ENCODE assay signal across 8 mouse cellular contexts in the genomic region with DNA sequence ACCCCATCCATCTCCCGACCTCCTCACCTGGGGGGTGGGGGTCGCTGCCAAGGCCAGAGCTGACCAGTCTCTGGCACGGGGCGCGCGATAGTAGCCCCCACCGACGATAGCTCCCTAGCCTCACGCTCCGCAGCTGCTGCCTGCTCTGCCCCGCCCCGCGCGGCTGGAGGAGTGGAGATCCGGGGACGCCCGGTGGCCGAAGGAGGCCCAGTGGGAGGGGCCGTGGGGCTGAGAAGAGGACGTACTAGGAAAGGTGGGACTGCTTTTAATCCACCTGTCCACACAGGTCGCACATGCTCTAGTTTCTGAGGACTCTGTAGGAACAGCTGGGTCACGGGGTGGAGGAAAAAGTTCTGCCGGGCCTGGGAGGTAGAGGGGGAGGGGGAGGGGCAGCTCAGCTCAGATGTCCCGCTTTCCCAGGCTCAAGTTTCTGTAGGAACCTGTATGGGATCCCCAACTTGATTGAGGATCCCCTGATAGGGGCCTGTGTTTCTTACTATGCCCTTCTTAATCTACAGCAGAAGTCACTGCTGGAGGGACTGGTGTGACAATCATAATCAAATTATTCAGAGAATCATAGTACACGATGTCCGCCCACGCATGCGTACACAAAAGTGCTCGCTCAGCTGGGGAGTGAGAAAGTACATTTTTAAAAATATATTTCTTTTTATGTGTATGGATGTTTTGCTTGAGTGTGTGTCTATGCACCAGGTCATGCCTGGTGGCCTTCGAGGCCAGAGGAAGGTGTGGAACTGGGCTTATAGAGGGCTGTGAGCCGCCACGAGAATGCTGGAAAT. TPM values are rescaled to one million over a fixed set of nuclear protein-coding genes. Genes with fewer than 3 reads are reported as not detected.
DNase-seq lines count a peak whose midpoint lies in the region; ATAC-seq and TF ChIP-seq lines count a peak whose summit lies in the region.

A gene (minus strand): TSS at position 161 of the 797 bp plus-strand sequence.

- TF ChIP-seq POLR2A in cerebellum, adult 2 months (IDR thresholded peaks at IDR 0.05; ENCODE audit: borderline replicate concordance, insufficient read depth, low read length): no peak

- ATAC-seq in frontal cortex, adult (ENCODE audit: low TSS enrichment): no peak
- no peak for ATAC-seq in hindbrain, embryonic 13.5 days (ENCODE audit: low FRiP score)
- peak; percentile 78 for ATAC-seq in stomach, embryonic 16.5 days (ENCODE audit: insufficient read depth, low FRiP score)

- no peak for TF ChIP-seq CTCF in cerebellum, adult 2 months (IDR thresholded peaks at IDR 0.05; ENCODE audit: borderline replicate concordance, insufficient read depth, low read depth, low read length)

- H3K9ac ChIP-seq in hindbrain, embryonic 13.5 days: peak within 1 kb of the TSS; percentile 68
- H3K9ac ChIP-seq in stomach, embryonic 16.5 days (ENCODE audit: low read length): peak within 1 kb of the TSS; percentile 62

- H3K27ac ChIP-seq in cerebellum, adult 2 months (ENCODE audit: insufficient read depth, low read length): no peak within 1 kb of the TSS
- no peak within 1 kb of the TSS for H3K27ac ChIP-seq in hindbrain, embryonic 13.5 days
- H3K27ac ChIP-seq in stomach, embryonic 16.5 days (ENCODE audit: low read length): peak within 1 kb of the TSS; percentile 69

- peaks cover 20% of the 10 kb centered on the region for H3K4me1 ChIP-seq in cerebellum, adult 2 months (ENCODE audit: control insufficient read depth, insufficient read depth, low read length)
- H3K4me1 ChIP-seq in hindbrain, embryonic 13.5 days (replicated peaks): peaks cover 47% of the 10 kb centered on the region
- peaks cover 45% of the 10 kb centered on the region for H3K4me1 ChIP-seq in stomach, embryonic 16.5 days (ENCODE audit: control insufficient read depth, insufficient read depth, low read length)

- H3K27me3 ChIP-seq in cerebellum, adult 2 months (ENCODE audit: control insufficient read depth, insufficient read depth, low read length): no peaks in the 10 kb centered on the region
- peaks cover 48% of the 10 kb centered on the region for H3K27me3 ChIP-seq in hindbrain, embryonic 13.5 days
- 0 out of 2 replicates have a peak, but pooled peaks cover 3% of the 10 kb centered on the region for H3K27me3 ChIP-seq in stomach, embryonic 16.5 days (ENCODE audit: control insufficient read depth, insufficient read depth, low read length)

- WGBS in cerebellum, adult 2 months: 26% methylated on average over 32 of the region's 32 CpGs
- 15% methylated on average over 32 of the region's 32 CpGs for WGBS in hindbrain, embryonic 13.5 days
- WGBS in stomach, embryonic 16.5 days: 17% methylated on average over 32 of the region's 32 CpGs

- no peak within 1 kb of the TSS for H3K4me3 ChIP-seq in cerebellum, adult 2 months (replicated peaks; ENCODE audit: insufficient read depth, low read depth, low read length)
- peak within 1 kb of the TSS; percentile 32 for H3K4me3 ChIP-seq in hindbrain, embryonic 13.5 days
- H3K4me3 ChIP-seq in stomach, embryonic 16.5 days (replicated peaks; ENCODE audit: low read length): peak within 1 kb of the TSS; percentile 42

- no peaks in the 10 kb centered on the region for H3K9me3 ChIP-seq in hindbrain, embryonic 13.5 days
- no peaks in the 10 kb centered on the region for H3K9me3 ChIP-seq in stomach, embryonic 16.5 days (replicated peaks; ENCODE audit: control insufficient read depth, low read length)

- no peak for DNase-seq in frontal cortex, adult 2 months (ENCODE audit: extremely low spot score in 1 of 2, low spot score in 1 of 2)
- peak in 1 of 2 experiments; percentile 35 for DNase-seq in cerebellum, adult 2 months
- peak; percentile 76 for DNase-seq in gastrocnemius, adult 18-20 months (ENCODE audit: low spot score)
- DNase-seq in left cerebral cortex, adult 8-10 months (ENCODE audit: low spot score in 2 of 2): no peak
- peak; percentile 80 for DNase-seq in lung, postnatal 36 days

- no peaks in the 10 kb centered on the region for H3K36me3 ChIP-seq in hindbrain, embryonic 13.5 days
- no peaks in the 10 kb centered on the region for H3K36me3 ChIP-seq in stomach, embryonic 16.5 days (ENCODE audit: control insufficient read depth, insufficient read depth, low read length)

- peak within 1 kb of the TSS; percentile 56 for H3K4me2 ChIP-seq in hindbrain, embryonic 13.5 days
- peak within 1 kb of the TSS; percentile 73 for H3K4me2 ChIP-seq in stomach, embryonic 16.5 days (ENCODE audit: low read depth, low read length)

RNA-seq across cellular contexts. Expression of the gene that starts here (rescaled TPM):
- polyA plus RNA-seq in frontal cortex, adult 2 months (2012; rRNA removed): 35.4 and 38.9 TPM in 2 replicates
- 72.2 and 75.6 TPM in 2 replicates for polyA plus RNA-seq in cerebellum, adult 2 months (2012; rRNA removed)
- total RNA-seq in gastrocnemius, adult 18-20 months (2021): 10 to 100 TPM; 31.9 to 32.4 TPM
- 33.7 and 38.2 TPM in 2 replicates for polyA plus RNA-seq in hindbrain, embryonic 13.5 days (2015; fragmentation: Nextera tagmentation; extraction: Ambion mirVana)
- total RNA-seq in left cerebral cortex, adult 8-10 months (2022): 10 to 100 TPM; 27.4 to 32.1 (median 29.5) TPM
- polyA plus RNA-seq in stomach, embryonic 16.5 days (2015; fragmentation: Nextera tagmentation; extraction: Ambion mirVana): 85.3 and 90.0 TPM in 2 replicates

Comparison
In these comparisons a context has a peak if more than half of its experiments do, and no peak if none do; other contexts are left out.
1. DNase-seq: peak in gastrocnemius, adult 18-20 months (single experiment) and lung, postnatal 36 days (single experiment); none in frontal cortex, adult 2 months (0 of 2) and left cerebral cortex, adult 8-10 months (0 of 2).